Mouse (Mus musculus) thymus, adult 2 months (tissue): Measurements from ENCODE around the gene Cnksr1.

Experiments used
- CTCF ChIP-seq: fragments of 200-500 bp; IDR thresholded peaks from 2 replicates; pipeline ENCODE4 v1.5.1; 2012; ENCODE audit warnings: mild to moderate bottlenecking, control low read depth, low read length, moderate library complexity, borderline replicate concordance; ENCODE audit not compliant: control insufficient read depth, poor library complexity, insufficient read depth; ENCODE audit errors: extremely low read depth
- POLR2A ChIP-seq: fragments of 200-500 bp; IDR thresholded peaks from 2 replicates; pipeline ENCODE4 v1.6.1; 2012; ENCODE audit warnings: mild to moderate bottlenecking, low read length, control low read depth, moderate library complexity; ENCODE audit not compliant: control insufficient read depth, poor library complexity, insufficient read depth; ENCODE audit errors: extremely low read depth

GRCm38 (mm10) chr4:134284942-134285341, 46.7 kb upstream of the Cnksr1 start:
- TF ChIP-seq CTCF (no peak), POLR2A (no peak)
